Mouse (Mus musculus) bone marrow macrophage, adult 2 months (primary cell): Measurements from ENCODE around the gene 5830411N06Rik. TPM values are rescaled to one million over a fixed set of nuclear protein-coding genes. Genes with fewer than 3 reads are reported as not detected.

Source experiments
- H3K27ac ChIP-seq: 2 replicates; pipeline ENCODE4 v1.5.1; 2012; ENCODE audit warnings: low read depth, low read length; ENCODE audit not compliant: insufficient read depth
- H3K4me1 ChIP-seq: 2 replicates; pipeline ENCODE4 v1.6.1; 2012; ENCODE audit warnings: low read length; ENCODE audit not compliant: control insufficient read depth, insufficient read depth
- H3K4me3 ChIP-seq: 2 replicates; pipeline ENCODE4 v1.5.1; 2012; ENCODE audit warnings: mild to moderate bottlenecking, low read length, moderate library complexity; ENCODE audit not compliant: insufficient read depth
- CTCF ChIP-seq: IDR thresholded peaks from 2 replicates; pipeline ENCODE4 v1.5.1; 2012; ENCODE audit warnings: low read depth, mild to moderate bottlenecking, low read length, moderate library complexity
- POLR2A ChIP-seq: IDR thresholded peaks from 2 replicates; pipeline ENCODE4 v1.6.1; 2012; ENCODE audit warnings: mild to moderate bottlenecking, low read depth, low read length, borderline replicate concordance
- polyA plus RNA-seq: library from polyadenylated mRNA; stranded (reverse); fragments of >200 nt; gene quantifications from 2 replicates; pipeline ENCODE4 v1.2.4, GENCODE M21; 2012; ENCODE audit not compliant: missing spikeins, insufficient read depth, insufficient read length

5830411N06Rik gene
- polyA plus RNA-seq, 1 experiment, result not detected

- Histone ChIP-seq H3K27ac (no peak overlapping the region), H3K4me1 (no peaks in the 10 kb centered on the region), H3K4me3 (no peak overlapping the region)
- no peak for TF ChIP-seq POLR2A
- TF ChIP-seq CTCF, result no peak
These were observed 22.9 kb upstream of the 5830411N06Rik start for GRCm38 (mm10) chr7:140224209-140224608.

DNA sequence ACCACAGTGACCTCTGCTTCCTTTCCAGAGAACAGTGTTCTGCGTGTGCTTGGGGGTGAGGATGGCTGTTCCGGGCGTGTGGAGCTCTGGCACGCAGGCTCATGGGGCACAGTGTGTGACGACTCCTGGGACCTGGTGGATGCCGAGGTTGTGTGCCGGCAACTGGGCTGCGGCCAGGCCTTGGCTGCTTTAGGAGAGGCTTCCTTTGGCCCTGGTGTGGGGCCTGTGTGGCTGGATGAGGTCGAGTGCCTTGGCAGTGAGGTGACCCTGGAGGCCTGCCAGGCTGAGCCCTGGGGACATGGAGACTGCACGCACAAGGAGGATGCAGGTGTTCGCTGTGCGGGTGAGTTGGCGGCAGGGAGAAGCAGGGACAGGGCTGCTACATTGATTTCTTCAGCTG, 18.6 kb upstream of the 5830411N06Rik start:
- TF ChIP-seq POLR2A, result no peak
- no peak for TF ChIP-seq CTCF
- H3K4me3 ChIP-seq, result no peak overlapping the region
- H3K4me1 ChIP-seq, result no peaks in the 10 kb centered on the region
- H3K27ac ChIP-seq, result no peak overlapping the region

DNA sequence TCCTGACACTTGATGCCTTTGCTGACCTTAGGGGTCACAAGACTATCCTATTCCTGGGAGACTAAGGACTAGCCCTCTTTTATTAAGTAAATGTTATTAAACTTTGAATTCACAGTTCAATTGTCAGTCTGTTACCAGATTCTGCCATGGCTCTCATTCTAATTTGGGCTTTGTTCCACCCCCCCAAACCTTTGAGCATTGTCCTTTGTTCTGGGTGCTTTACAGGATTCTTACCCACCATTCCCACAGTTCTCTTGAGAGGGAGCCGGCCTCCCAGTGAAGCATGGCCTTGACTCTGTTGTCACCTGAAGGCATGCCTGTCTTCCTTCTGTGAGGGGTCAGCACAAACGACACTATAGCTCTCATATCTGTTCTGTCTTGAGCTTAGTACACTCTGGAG, 16.1 kb upstream of the 5830411N06Rik start:
- H3K4me3 ChIP-seq, result no peak overlapping the region
- no peaks in the 10 kb centered on the region for H3K4me1 ChIP-seq
- no peak for TF ChIP-seq CTCF
- H3K27ac ChIP-seq, result no peak overlapping the region

DNA sequence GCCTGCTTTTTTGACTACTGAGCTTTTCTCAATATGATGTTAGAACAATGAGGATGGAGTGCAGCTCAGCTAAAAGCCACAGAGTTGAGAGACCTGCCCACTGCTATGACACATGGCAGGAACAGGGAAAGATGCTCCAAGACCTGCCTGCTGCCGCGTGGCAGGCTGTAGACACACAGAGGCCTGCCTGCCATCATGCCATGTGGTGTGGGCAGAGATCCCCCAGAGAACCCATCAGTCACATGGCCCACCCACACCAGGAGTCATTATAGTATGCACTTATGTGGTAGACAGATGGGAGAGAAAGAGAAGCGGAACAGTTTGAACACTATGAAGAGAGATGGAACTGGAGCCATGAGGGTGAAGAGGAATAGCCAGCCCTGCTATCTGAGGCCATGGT, 13.4 kb upstream of the 5830411N06Rik start:
- TF ChIP-seq CTCF, result no peak
- TF ChIP-seq POLR2A, result no peak
- no peak overlapping the region for H3K27ac ChIP-seq
- no peaks in the 10 kb centered on the region for H3K4me1 ChIP-seq
- H3K4me3 ChIP-seq, result no peak overlapping the region

- Histone ChIP-seq H3K27ac (no peak overlapping the region), H3K4me1 (no peaks in the 10 kb centered on the region), H3K4me3 (no peak overlapping the region)
- TF ChIP-seq POLR2A, result no peak
- no peak for TF ChIP-seq CTCF
These were observed 6.8 kb downstream of the 5830411N06Rik start for GRCm38 (mm10) chr7:140253780-140254299.

- H3K4me3 ChIP-seq, result no peak overlapping the region
- H3K4me1 ChIP-seq, result no peaks in the 10 kb centered on the region
- H3K27ac ChIP-seq, result no peak overlapping the region
- no peak for TF ChIP-seq CTCF
These were observed 48.7 kb downstream of the 5830411N06Rik start for GRCm38 (mm10) chr7:140295746-140296145.

GRCm38 (mm10) chr7:140296876-140297275, 49.8 kb downstream of the 5830411N06Rik start:
- H3K27ac ChIP-seq, result no peak overlapping the region
- TF ChIP-seq POLR2A (no peak), CTCF (no peak)
- no peaks in the 10 kb centered on the region for H3K4me1 ChIP-seq

DNA sequence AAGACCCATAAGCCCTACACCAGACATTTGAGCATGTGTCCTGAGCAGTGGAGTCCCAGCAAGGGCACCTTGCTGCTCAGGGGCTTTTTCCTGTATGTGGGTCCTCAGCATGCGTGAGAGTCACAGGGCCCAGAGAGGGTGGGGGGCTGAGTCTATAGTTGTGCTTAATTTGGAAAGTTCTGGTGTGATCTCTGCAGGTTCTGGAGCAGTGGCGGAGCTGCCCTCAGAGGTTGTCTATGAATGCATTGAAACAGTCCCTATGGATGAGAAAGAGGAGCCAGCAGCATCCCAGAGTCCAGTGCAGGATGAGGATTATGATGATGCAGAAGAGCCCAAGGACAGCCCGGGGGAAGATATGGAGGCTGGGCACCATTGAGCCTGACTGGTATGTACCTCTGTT, 52.3 kb downstream of the 5830411N06Rik start:
- no peak overlapping the region for H3K27ac ChIP-seq
- TF ChIP-seq CTCF (no peak), POLR2A (no peak)
- no peaks in the 10 kb centered on the region for H3K4me1 ChIP-seq
- no peak overlapping the region for H3K4me3 ChIP-seq

More at GRCm38 (mm10) chr7:140296876-140297275, 49.8 kb downstream of the 5830411N06Rik start:
- no peak overlapping the region for H3K4me3 ChIP-seq

GRCm38 (mm10) chr7:140319861-140320385, 72.8 kb downstream of the 5830411N06Rik start:
- no peaks in the 10 kb centered on the region for H3K4me1 ChIP-seq
- no peak overlapping the region for H3K27ac ChIP-seq
- TF ChIP-seq POLR2A (no peak), CTCF (no peak)
- H3K4me3 ChIP-seq, result no peak overlapping the region

- TF ChIP-seq CTCF (no peak), POLR2A (no peak)
- no peak within 1 kb of the TSS for H3K4me3 ChIP-seq
- no peaks in the 10 kb centered on the region for H3K4me1 ChIP-seq
- H3K27ac ChIP-seq, result no peak within 1 kb of the TSS
These were observed 73.5 kb downstream of the 5830411N06Rik start, which contains the start of gene Olfr525 for GRCm38 (mm10) chr7:140320558-140320957. TSS of gene Olfr525 (plus strand) at chr7:140320858.

GRCm38 (mm10) chr7:140321135-140321534, 74.1 kb downstream of the 5830411N06Rik start:
- H3K27ac ChIP-seq, result no peak overlapping the region
- no peak for TF ChIP-seq CTCF
- no peak for TF ChIP-seq POLR2A
- H3K4me1 ChIP-seq, result no peaks in the 10 kb centered on the region
- no peak overlapping the region for H3K4me3 ChIP-seq
